Mouse (Mus musculus) heart, postnatal 10 days (tissue): ENCODE measurements around the gene Mdm1. TPM values are rescaled to one million over a fixed set of nuclear protein-coding genes. Genes with fewer than 3 reads are reported as not detected.
A peak's percentile ranks its signal among the peaks of the same experiment; 100 is the strongest.

Experiments used
- DNase-seq, 2 experiments: peaks; one replicate each; pipeline ENCODE4 v3.0.0; 2021
- intact Hi-C: fragments of 180-260 bp; cut with DNase I; formaldehyde crosslinking; loops from one replicate; pipeline ENCODE4 v1.15.1; 2025
- total RNA-seq, 2 experiments: library from RNA; stranded (reverse); gene quantifications; 2 replicates each; pipeline ENCODE4 v1.2.3; 2021

The Mdm1 gene
- 1 to 10 TPM; 5.6 to 6.6 TPM for total RNA-seq

DNA sequence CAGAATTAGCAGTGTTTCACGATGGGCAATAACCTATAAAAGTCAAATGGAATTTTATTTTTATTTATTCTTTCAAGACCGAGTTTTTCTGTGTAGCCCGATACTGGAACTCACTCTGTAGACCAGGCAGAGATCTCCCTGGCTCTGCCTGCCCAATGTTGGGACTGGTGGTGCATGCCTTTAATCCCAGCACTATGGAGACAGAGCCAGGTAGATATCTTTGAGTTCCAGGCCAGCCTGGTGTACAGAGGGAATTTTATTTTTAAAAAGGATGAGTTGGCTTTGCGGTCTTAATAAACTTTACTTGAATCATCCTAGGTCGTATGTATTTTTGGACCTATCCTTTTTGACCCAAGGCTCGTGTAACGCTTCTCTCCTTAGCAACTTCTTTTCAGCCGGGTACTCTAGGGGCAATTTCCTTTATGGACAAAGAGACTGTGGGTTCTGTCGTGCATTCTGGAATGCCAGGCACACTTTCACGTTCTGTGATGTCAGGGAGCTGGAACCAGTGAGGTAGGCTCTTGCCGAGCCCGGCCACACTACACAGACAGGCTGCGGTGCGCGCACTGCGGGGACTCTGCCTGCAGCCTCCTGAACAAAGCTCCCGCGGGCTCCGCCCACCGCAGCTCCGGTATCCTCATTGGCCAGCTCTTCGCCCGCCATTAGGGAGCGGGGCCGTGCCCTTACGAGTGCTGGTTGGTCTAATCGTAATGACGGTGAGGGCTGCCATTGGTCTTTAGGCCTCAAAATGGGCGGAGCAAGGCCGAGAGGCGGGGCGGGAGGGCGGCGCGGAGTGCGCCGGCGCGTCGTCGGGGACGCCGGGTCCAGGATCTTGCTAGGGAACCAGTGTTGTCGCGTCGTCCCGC lies at the start of gene Mdm1:
Gene Mdm1, plus strand, starts transcription at position 794 of the 866 bp plus-strand sequence.
- intact Hi-C loops, result no loop called here
- peak; percentile 99 for DNase-seq

GRCm38 (mm10) chr10:118092745-118093144 lies 48.9 kb upstream of the Mdm1 start:
- intact Hi-C loops, result no loop called here
- DNase-seq, result no peak

DNA sequence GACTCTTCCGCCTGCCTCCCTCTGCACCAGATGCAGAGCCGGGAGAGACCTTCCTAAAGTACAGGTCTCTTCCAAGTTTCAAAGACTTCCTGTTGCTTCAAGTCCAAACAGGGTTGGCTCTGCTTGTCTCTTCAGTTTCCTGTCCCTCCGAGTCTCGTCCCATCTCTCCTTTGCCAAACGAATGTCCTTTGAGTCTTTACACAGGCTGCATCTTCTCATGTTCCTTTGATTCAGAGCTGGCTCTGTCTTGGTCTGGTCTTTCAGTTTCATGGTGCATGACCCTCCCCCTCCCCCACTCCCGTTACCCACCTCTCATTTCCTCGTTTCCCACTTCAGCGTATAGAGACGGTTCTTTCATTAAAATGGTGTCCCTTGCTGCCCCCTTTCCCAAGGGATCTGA lies 47.9 kb upstream of the Mdm1 start:
- intact Hi-C loops, result no loop called here

GRCm38 (mm10) chr10:118094853-118095252 lies 46.8 kb upstream of the Mdm1 start:
- intact Hi-C loops, result no loop called here
- DNase-seq, result no peak

More for the DNA sequence above, 47.9 kb upstream of the Mdm1 start:
- peak in 1 of 2 experiments; percentile 33 for DNase-seq

DNA sequence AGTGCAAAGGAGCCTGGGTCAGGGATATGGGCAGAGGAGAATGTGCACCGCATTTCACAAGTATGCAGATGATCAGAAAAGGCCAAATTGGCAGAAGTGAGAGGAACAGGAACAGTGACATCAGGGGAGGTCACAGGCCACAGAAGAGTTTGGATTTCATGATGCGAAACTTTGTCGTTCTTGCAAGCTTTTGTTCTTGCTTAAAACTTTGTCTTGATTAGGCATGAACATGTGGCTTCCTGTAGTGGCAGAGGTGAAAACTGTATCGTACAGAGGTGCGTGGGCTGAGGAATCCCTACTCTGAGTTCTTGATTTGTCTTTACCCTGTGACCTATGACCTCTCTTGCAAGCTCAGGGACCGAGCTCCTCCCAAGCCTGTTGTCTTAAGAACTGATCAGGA lies 45.4 kb upstream of the Mdm1 start:
- DNase-seq, result no peak
- intact Hi-C loops, result no loop called here

DNA sequence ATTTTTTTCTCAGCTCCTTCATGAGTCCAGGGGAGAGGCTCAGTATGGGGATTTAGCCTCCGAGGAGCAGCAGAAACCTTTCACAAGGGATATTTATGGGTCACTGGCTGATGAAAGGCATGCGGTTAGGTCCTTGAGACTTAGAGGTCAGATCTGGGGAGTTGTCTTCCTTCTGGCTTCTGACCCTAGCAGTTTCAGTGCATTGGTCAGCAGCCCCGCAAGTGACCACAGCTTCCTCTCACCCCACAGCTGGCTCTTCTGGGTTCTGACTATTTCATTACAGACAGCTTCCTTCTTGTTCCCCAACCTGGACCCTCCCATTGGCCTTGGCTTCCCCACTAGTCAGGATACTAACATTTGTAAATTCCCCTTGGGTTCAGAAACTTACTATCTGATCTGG lies 43.7 kb upstream of the Mdm1 start:
- intact Hi-C loops, result no loop called here
- no peak for DNase-seq

DNA sequence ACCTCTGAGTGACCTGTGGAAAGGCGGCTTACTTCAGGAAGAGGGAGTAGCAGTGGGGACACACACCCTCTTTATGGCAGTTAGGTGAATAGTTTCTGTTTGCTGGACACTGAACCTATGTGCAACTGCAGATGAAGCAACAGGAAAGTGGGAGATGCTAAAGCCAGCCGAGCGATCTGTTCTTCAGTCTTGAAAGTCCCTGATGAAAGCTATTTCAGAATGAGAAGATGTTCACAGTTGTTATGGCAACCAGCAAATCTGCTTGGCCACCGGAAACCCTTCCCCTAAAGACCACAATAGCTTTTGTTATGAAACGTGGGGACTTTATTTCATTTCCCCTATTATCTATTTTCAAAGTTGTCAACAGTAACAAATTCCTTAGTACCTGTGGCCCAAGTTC lies 41.0 kb upstream of the Mdm1 start:
- intact Hi-C loops, result loop anchor here (5.0 kb wide), 3 partner anchors 48 to 188 kb away; no protein-coding TSS in a partner anchor
- DNase-seq, result no peak

GRCm38 (mm10) chr10:118101056-118101455 lies 40.6 kb upstream of the Mdm1 start:
- no peak for DNase-seq
- intact Hi-C loops, result loop anchor here (5.0 kb wide), 3 partner anchors 49 to 189 kb away; no protein-coding TSS in a partner anchor

DNA sequence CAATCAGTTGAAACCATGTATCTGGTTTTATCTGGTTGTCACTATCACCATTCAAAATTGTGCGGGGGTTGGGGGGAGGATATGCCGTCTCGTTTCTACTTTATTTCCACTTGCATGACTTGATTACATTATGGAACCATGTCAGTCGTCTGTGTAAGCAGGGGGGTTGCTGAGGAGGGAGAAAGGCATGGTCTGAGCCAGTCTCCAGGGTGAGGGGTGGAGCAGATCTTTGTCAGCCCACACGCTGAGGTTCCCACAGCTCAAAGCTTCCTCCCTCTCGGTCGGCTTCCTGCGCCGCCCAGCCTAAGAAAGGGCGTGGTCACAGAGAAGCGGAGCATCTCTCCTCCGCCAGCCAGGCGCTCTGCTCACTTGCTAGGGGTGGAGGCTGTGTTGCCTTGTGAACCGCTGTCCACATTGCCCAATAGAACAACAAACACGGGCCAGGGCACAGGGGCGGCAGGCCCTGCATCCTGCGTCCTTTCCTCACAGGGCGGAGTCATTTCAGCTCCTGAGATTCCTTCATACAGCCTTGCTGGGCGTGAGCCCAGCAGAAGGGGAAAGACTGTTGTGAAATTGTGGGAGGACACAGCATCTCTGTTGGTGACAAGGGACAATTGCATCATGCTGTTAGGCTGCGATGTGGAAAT lies 38.5 kb upstream of the Mdm1 start:
- DNase-seq, result peak; percentile 87 to 89

DNA sequence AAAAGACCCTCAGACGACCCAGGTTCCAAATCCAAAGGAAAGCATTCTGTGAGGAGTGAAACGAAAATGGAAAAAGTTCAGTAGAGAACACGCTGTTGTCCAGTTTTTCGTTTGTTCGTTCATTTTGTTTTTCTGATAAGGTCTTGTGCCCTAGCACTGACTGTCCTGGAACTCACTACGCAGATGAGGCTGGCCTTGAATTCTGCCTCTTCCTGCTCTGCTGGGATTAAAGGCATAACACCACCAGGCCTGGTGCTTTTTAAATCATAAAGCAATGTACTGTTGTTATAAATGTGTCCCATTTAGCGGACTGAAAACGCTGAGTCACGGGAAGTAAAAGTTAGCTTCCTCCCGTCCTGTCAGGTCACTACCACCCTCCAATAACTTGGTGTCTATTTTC lies 37.7 kb upstream of the Mdm1 start:
- intact Hi-C loops, result loop anchor here (5.0 kb wide), 3 partner anchors 52 to 192 kb away; no protein-coding TSS in a partner anchor
- DNase-seq, result no peak

More for the DNA sequence above, 38.5 kb upstream of the Mdm1 start:
- intact Hi-C loops, result loop anchor here (5.0 kb wide), 3 partner anchors 51 to 191 kb away; no protein-coding TSS in a partner anchor

GRCm38 (mm10) chr10:118107031-118107430 lies 34.6 kb upstream of the Mdm1 start:
- DNase-seq, result no peak
- intact Hi-C loops, result loop anchor here (5.0 kb wide), 2 partner anchors 165 to 260 kb away; partner anchors contain the start of gene Rap1b

- intact Hi-C loops, result loop anchor here (2.0 to 5.0 kb wide), 2 partner anchors 318 to 379 kb away; partner anchors contain the start of gene Nup107
- peak; percentile 71 to 72 for DNase-seq
Observed at GRCm38 (mm10) chr10:118110006-118110920, 31.3 kb upstream of the Mdm1 start.

GRCm38 (mm10) chr10:118110921-118111301 lies 30.7 kb upstream of the Mdm1 start:
- intact Hi-C loops, result loop anchor here (2.0 to 5.0 kb wide), 2 partner anchors 319 to 380 kb away; partner anchors contain the start of gene Nup107

DNA sequence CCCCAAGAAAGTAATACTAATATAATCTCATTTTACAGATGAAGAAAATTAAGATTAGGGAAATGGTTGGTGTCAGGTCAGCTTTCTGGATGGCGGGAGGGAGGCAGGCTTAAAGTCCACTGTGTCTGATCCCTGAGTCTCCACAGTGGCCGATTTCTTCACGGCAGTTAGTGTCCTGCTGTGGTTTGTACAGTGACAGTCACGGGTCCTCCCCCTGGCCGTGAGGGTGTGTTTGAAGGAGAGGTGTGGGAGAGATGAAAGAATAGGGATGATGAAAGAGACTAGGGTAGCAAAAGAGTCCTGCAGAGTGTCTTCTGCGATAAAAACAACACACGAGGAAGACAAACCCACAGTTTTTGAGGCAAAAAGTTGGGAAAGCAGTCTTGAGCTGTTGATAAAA lies 30.0 kb upstream of the Mdm1 start:
- intact Hi-C loops, result loop anchor here (2.0 to 5.0 kb wide), 2 partner anchors 319 to 381 kb away; partner anchors contain the start of gene Nup107
- DNase-seq, result no peak

More at GRCm38 (mm10) chr10:118110921-118111301, 30.7 kb upstream of the Mdm1 start:
- DNase-seq, result no peak

DNA sequence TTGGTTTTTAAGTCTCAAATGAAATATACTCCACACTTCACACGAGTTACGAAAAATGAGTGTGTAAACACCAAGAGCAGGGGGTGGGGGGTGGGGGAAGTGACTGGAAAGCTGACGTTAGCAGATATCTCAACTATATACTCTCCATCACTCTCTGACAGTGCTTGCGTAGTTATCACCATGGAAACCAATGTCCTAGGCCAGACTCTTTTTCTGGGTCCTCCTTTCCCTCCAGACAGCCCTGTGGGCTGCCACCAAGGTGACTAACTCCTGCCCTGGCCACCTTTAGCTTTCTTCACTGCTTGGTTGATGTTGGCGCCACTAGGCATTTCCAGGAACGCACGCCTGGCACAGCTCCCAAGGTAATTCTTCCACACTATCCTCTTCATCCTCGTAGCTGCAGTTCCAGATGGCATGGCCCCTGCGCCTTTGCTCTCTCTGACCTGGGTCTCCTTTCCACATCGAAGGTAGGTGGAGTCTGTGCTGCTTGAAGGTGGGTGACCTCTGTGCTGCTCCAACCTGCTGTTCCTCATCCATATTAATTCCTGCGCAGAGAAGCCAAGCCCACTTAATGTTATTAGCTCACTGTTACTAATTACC lies 29.2 kb upstream of the Mdm1 start:
- DNase-seq, result no peak
- intact Hi-C loops, result loop anchor here (5.0 kb wide), 1 partner anchor 320 kb away; the partner anchor contains the start of gene Nup107

DNA sequence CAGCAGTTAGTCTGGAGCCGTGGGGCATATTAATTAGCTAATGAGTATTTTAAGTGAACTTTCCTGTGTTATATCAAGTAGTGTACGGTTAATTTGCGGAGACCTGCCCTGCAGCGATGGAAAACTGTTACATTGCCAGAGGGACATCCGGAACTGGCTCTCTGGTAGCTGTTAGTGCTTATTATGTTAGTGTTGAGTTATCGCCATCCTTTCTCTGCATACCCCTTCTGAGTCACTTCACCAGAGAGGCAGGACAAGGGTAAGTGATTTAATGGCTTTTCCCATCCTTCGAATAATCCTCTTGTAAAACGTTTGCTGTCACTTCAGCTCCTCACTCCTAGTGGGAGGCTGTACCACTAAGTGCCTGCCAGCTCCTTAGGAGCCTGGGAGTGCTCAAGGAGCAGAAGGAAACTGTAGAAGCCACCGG lies 28.3 kb upstream of the Mdm1 start:
- intact Hi-C loops, result loop anchor here (5.0 kb wide), 1 partner anchor 321 kb away; the partner anchor contains the start of gene Nup107
- no peak for DNase-seq

GRCm38 (mm10) chr10:118114271-118114670 lies 27.3 kb upstream of the Mdm1 start:
- DNase-seq, result no peak
- intact Hi-C loops, result loop anchor here (5.0 kb wide), 1 partner anchor 322 kb away; the partner anchor contains the start of gene Nup107

DNA sequence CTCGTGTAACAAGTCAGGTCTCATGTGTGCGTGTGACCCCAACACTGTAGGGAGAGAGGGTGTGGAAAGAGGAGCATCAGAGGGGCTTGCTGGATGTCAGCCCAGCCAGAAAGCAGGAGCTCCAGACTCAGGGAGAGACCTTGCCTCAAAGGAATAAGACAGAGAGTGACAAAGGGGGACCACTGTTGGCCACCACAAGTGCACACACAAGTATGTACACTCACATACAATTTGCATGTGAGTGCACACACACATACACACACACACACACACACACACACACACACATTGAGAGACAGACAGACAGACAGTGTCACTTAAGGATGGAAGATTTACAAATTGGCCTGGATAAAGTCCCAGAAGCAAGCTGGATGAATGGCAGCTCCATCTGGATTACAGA lies 25.2 kb upstream of the Mdm1 start:
- no peak for DNase-seq
- intact Hi-C loops, result no loop called here
